Mouse (Mus musculus): ENCODE data around the gene Ank3.
A peak's percentile ranks its signal among the peaks of the same experiment; 100 is the strongest.

Gene Ank3

GRCm38 (mm10) chr10:69964611-69965010 is 566.0 kb downstream of the Ank3 start:
- DNase-seq (ENCODE audit: low read depth, low spot score): peak; percentile 60

GRCm38 (mm10) chr10:69965085-69965484 is 566.5 kb downstream of the Ank3 start:
- no peak for DNase-seq (ENCODE audit: low read depth, low spot score)

DNA sequence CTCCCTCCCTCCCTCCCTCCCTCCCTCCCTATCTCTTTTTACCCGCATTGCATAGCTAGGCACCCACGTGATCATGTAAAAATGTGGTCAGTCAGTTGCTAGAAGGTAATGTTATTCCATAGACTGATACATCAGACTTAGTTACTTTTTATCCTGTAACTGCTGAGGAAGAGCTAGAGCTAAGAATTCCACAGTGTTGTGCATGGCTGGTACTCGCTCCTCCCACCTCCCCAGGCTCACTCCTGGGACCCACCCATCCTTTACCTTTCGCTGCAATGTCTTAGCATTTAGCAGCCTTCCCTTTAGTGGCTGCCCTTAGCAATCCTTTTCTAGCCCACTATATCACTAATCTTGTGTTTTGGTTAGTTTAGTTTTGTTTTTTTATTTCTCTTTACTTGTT is 569.4 kb downstream of the Ank3 start:
- no peak for DNase-seq (ENCODE audit: low read depth, low spot score)

DNA sequence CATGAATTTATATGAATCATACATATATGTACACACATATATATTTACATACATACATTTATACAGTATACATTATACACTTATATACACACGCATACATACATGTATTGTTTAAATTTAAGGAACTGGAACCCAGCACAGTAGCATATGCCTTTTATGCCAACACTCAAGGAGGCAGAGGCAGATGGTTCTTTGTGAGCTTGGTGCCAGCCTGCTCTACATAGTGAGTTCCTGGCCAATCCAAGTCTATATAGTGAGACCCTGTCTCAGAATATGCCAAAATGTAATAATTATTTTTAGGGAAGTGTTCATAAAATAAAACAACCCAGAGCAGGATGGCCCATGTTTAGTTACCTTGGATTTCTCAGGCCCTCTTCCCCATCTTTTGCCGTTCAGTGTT is 581.1 kb downstream of the Ank3 start:
- no peak for DNase-seq (ENCODE audit: low read depth, low spot score)

DNA sequence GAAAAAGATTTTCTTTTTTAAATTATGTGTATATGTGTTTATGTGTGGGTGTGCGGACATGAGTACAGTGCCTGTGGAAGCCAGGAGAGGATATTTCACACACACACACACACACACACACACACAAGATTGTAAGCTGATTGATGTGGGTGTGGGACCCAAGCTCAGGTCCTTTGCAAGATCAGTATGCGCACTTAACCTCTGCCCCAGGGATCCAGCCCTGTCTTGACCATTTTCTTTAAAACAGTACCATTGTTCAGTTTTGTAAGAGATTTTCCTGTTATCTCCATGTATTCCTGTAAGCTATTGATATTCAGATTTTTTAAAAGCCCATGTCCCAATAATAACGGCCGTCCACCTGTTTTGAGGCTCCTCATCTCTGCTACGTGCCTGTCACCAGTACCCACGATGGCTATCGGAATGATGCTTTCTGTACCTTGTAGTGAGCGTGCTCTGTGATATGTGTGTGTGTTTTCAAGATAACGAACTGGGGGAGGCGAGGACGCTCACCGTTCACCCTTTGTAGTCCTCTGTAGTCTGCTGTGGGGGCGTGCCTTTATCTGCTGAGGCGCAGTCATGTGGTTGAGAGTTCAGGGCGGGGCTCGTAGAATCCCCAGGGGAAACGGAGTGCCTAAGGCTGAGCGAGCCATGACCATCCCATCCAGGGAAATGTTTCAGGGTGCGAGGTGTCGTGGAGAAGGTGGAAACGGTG is 583.0 kb downstream of the Ank3 start:
- DNase-seq (ENCODE audit: low read depth, low spot score): no peak

- DNase-seq (ENCODE audit: low read depth, low spot score): no peak
These were observed 584.1 kb downstream of the Ank3 start for GRCm38 (mm10) chr10:69982701-69983100.

DNA sequence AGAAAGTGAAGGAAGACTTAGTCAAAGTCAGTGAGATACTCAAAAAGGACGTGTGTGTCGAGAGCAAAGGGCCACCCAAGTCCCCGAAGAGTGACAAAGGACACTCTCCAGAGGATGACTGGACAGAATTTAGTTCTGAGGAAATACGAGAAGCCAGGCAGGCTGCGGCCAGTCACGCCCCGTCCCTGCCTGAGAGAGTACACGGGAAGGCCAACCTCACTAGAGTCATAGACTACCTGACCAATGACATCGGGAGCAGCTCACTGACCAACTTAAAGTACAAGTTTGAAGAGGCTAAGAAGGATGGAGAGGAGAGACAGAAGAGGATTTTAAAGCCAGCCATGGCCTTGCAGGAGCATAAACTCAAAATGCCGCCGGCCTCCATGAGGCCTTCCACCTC is 588.9 kb downstream of the Ank3 start:
- DNase-seq (ENCODE audit: low read depth, low spot score): no peak

DNA sequence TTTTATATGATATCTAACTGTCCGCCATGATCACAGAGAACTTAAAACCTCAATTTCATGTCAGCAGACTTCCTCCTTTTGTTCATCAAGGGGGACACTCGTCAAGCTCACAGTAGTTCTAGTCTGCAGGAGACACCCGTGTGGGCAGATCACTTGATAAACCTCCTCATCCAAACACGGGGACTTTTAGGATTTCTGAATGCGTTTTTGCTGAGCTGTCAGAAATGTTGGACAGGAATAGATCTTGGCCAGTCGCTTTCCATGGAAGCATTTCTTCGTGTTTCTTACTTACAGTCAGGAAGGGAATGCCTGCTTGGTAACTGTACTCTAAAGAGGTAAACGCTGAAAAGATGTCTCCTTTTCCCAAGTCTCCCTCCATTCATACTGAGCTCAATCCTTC is 598.5 kb downstream of the Ank3 start:
- no peak for DNase-seq (ENCODE audit: low read depth, low spot score)

- DNase-seq (ENCODE audit: low read depth, low spot score): no peak
These were observed 605.5 kb downstream of the Ank3 start for GRCm38 (mm10) chr10:70004058-70004457.

DNA sequence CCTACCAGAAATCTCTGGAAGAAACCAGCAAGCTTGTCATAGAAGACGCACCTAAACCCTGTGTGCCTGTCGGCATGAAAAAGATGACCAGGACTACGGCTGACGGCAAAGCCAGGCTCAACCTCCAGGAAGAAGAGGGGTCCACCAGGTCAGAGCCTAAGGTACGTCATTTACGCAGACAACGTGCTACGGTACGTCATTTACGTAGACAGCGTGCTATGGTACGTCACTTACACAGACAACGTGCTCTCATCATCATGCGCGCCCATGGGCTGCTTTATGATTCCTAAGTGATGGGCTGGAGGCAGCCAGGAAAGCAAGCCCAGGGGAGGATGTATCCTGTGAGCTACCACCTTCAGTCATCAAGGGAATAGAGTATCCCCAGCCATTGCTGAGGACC is 606.3 kb downstream of the Ank3 start:
- DNase-seq (ENCODE audit: low read depth, low spot score): no peak

GRCm38 (mm10) chr10:70006380-70006779 is 607.8 kb downstream of the Ank3 start:
- DNase-seq (ENCODE audit: low read depth, low spot score): no peak

- DNase-seq (ENCODE audit: low read depth, low spot score): no peak
These were observed 613.2 kb downstream of the Ank3 start for GRCm38 (mm10) chr10:70011738-70012137.

DNA sequence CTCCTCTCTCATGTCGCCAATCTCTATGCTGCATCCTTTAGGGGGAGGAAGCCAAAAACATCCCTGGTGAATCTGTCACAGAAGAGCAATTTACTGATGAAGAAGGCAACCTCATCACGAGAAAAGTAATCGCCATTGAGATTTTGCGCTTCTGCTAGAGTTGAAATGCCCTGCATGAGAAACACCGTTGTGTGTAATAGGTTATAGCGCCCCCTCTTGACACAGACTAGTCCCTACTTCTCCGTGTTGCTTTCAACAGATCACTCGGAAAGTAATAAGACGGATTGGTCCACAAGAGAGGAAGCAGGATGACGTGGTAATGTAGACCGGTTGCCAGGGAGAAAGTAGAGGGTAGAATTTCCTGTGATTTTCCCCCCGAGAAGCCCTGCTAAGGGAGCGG is 615.4 kb downstream of the Ank3 start:
- no peak for DNase-seq (ENCODE audit: low read depth, low spot score)

DNA sequence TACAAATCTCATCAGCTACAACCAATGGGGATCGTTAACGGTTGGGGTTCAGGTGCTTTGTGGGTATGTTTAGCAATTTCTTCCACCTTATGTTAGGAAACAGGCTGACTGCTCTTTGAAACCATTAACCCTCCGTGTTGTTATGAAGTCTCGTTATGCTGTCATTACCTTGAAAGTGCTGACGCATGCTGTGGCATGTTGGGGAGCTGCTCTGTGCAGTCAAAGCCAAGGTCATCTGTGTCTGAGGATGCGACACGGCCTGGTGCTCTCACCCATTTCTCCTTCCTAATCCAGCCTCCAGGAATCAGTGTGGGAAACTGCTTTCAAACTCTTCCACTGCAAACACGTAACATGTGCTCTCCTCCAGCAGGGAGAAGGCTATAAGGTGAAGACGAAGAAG is 616.6 kb downstream of the Ank3 start:
- no peak for DNase-seq (ENCODE audit: low read depth, low spot score)

GRCm38 (mm10) chr10:70018691-70019090 is 620.1 kb downstream of the Ank3 start:
- no peak for DNase-seq (ENCODE audit: low read depth, low spot score)

DNA sequence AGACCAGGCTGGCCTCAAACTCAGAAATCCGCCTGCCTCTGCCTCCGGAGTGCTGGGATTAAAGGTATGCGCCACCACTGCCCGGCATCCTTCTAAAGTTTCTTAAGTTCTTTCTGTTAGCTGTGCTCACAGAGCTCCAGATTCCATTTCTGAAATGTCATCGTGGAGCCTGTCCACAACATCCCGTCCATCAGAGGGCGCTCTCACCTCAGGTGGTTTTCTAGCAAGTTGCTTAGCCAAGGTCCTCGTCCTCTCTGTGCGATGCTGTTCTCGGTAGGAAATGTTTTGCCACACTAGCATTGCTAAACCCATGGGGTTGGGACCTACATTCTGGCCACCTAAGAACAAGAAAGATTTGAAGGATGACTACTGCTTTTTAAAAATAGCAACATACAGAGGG is 623.1 kb downstream of the Ank3 start:
- DNase-seq (ENCODE audit: low read depth, low spot score): peak; percentile 89

DNA sequence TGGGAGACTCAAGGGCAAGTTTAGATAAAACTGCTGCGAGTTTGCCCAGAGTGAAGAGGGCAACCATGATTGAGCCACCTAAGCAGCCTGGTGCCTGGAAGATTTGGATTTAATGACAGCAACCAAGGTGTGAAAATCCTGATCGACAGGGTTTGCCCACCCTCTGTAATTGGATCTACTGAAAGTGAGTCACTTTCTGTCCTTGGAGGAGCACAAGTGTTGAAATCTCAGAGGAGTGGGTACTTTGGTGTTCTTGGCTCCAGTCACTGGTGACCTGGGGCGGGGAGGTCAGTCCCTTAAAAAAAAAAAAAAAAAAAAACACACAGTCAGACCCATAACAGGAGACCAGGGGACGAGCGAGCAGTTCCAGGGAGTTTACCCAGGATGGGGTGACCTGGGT is 624.0 kb downstream of the Ank3 start:
- peak; percentile 87 for DNase-seq (ENCODE audit: low read depth, low spot score)

DNA sequence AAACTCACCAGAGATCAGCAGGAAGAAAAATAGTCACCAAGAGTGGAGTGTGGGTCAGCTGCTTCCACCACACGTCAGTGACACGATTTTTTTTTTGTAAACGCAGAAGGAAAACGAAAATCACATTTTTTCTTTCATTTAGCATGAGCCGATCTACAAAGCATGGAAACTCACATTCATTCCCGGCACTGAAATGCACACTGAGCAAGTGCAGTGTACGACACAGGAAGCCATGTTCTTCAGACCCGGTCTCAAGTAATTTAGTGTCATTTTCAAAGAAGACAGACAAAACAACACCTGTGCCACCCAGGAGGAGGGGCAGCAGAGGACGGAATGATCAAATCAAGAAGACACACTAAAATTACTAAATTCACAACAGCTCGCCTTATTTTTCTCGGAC is 625.3 kb downstream of the Ank3 start:
- DNase-seq (ENCODE audit: low read depth, low spot score): no peak

DNA sequence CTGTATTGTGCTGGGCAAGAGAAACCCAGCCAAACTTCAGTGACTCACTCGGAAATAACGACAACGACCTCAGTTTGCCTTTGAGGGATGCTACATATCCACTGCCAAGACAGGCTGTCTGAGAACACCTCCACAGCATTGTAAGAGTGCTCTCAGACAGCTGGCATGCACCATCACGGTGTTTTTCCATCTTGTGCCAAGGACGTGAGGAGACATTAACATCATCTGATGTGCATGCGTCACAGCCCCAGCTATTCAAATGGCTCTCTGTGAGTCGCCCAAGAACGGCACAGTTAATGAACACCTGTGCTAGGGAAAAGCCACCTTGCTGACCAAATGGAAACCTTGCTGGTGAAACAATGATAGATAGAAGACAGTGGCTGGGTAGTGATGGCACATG is 633.4 kb downstream of the Ank3 start:
- DNase-seq (ENCODE audit: low read depth, low spot score): no peak

GRCm38 (mm10) chr10:70032982-70033381 is 634.4 kb downstream of the Ank3 start:
- DNase-seq (ENCODE audit: low read depth, low spot score): no peak

GRCm38 (mm10) chr10:70033856-70034255 is 635.3 kb downstream of the Ank3 start:
- DNase-seq (ENCODE audit: low read depth, low spot score): no peak

DNA sequence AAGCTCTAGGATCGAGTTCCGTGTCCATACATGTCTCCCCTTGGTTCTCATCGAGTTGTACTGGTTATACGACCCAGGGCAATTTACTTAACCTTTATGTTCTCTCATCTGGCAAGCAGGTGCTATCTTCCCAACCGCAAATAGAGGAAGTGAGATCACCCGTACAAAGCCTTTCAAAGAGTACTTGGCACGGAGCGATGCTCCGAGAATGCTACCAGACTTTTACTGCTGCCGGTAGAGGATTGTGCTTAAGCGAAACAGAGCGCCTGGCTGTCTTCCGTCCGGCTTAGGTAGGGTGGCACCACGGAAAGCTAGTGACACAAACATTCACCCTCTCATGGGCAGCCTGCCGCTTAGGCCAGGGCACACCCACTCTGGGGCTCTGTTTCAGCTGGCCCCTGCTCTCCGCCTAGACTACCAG is 641.3 kb downstream of the Ank3 start:
- peak; percentile 92 for DNase-seq (ENCODE audit: low read depth, low spot score)

GRCm38 (mm10) chr10:70041562-70041961 is 643.0 kb downstream of the Ank3 start:
- no peak for DNase-seq (ENCODE audit: low read depth, low spot score)

DNA sequence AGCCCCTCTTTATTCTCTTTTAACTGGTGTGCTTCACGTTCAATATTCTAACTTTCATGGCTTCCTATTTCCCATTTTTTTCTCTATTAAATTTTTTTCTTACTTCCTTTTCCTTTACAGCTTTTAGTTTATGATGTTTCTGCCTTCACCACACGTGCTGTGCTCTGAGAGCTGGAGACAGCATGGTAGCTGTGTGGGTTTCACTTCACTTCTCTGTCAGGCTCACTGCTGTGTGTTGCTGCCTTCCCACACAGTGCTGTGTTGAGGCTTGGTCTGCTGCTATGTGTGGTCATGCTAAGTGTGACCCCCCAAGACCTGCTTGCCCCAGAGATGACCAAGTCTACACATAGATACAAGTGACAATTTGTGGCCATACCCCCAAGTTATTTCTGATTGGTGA is 647.1 kb downstream of the Ank3 start:
- DNase-seq (ENCODE audit: low read depth, low spot score): no peak

Data from skeletal muscle tissue, adult 2 months (tissue).